Comparison of ENCODE assay signal across 18 mouse cellular contexts in genomic region chr5:118481794-118482049, GRCm38 (mm10).
A peak's percentile ranks its signal among the peaks of the same experiment; 100 is the strongest.
DNase-seq lines count a peak whose midpoint lies in the region; ATAC-seq and TF ChIP-seq lines count a peak whose summit lies in the region.
"Had no signal": no experiment of that assay in that cellular context is flagged by ENCODE, and none has a peak within 500 bp of the region (broad histone marks: within the 10 kb centered on the region; RNA-seq: fewer than 3 reads in every experiment).

No protein-coding gene starts in this region.

- H3K4me3 ChIP-seq in liver, embryonic 11.5 days (ENCODE audit: low read depth, low read length), result no peak overlapping the region
- H3K4me3 ChIP-seq in liver, embryonic 12.5 days, result no peak overlapping the region
- no peak overlapping the region; the same call in 1 of the 2 replicates for H3K4me3 ChIP-seq in liver, embryonic 16.5 days (ENCODE audit: low read depth, low read length)
- H3K4me3 ChIP-seq in layer of hippocampus, adult 2 months, result no peak overlapping the region
- H3K4me3 ChIP-seq: embryonic facial prominence, embryonic 13.5 days; forebrain, embryonic 10.5 days; hindbrain, embryonic 15.5 days had no signal

- TF ChIP-seq CTCF in layer of hippocampus, adult 2 months (conservative IDR thresholded peaks at IDR 0.05), result no peak

- no peak overlapping the region for H3K9ac ChIP-seq in liver, embryonic 11.5 days (ENCODE audit: low read depth, low read length)
- peak overlapping the region; percentile 74; the same call in 1 of the 2 replicates for H3K9ac ChIP-seq in liver, embryonic 12.5 days
- no peak overlapping the region for H3K9ac ChIP-seq in liver, embryonic 16.5 days (ENCODE audit: low read depth, low read length)
- H3K9ac ChIP-seq: embryonic facial prominence, embryonic 13.5 days; hindbrain, embryonic 15.5 days had no signal

- H3K4me1 ChIP-seq in liver, embryonic 11.5 days (replicated peaks; ENCODE audit: control insufficient read depth, insufficient read depth, low read length), result peaks cover 73% of the 10 kb centered on the region
- H3K4me1 ChIP-seq in liver, embryonic 12.5 days, result peaks cover 99% of the 10 kb centered on the region
- peaks cover 93% of the 10 kb centered on the region for H3K4me1 ChIP-seq in liver, embryonic 16.5 days (ENCODE audit: control insufficient read depth, low read depth, low read length)

- ATAC-seq in liver, embryonic 11.5 days (replicated peaks; ENCODE audit: low FRiP score), result no peak
- no peak for ATAC-seq in liver, embryonic 12.5 days
- ATAC-seq in liver, embryonic 16.5 days (ENCODE audit: low read depth), result no peak
- ATAC-seq: forebrain, embryonic 14.5 days had no signal

- H3K9me3 ChIP-seq in liver, embryonic 11.5 days (ENCODE audit: control insufficient read depth, low read length), result no peaks in the 10 kb centered on the region
- no peaks in the 10 kb centered on the region for H3K9me3 ChIP-seq in liver, embryonic 12.5 days (replicated peaks)
- H3K9me3 ChIP-seq in liver, embryonic 16.5 days (replicated peaks; ENCODE audit: control insufficient read depth, low read length), result no peaks in the 10 kb centered on the region
- H3K9me3 ChIP-seq: embryonic facial prominence, embryonic 13.5 days; forebrain, embryonic 10.5 days; hindbrain, embryonic 15.5 days had no signal

- DNase-seq in liver, embryonic 11.5 days (ENCODE audit: low spot score), result no peak
- DNase-seq in liver, result no peak
- DNase-seq in spleen, postnatal 4 days (ENCODE audit: low spot score in 2 of 2), result no peak
- DNase-seq in layer of hippocampus, adult 2 months (ENCODE audit: low spot score in 2 of 2), result no peak
- DNase-seq: adrenal gland, adult 2 months; adrenal gland, postnatal 25 days; cerebellum, adult 18-20 months; cerebellum, adult 9-11 months; cerebellum, postnatal 36 days; heart, adult 18-20 months; heart, postnatal 36 days had no signal

- H3K36me3 ChIP-seq in liver, embryonic 11.5 days (ENCODE audit: control insufficient read depth, insufficient read depth, low read length), result no peaks in the 10 kb centered on the region
- no peaks in the 10 kb centered on the region for H3K36me3 ChIP-seq in liver, embryonic 12.5 days
- H3K36me3 ChIP-seq in liver, embryonic 16.5 days (ENCODE audit: control insufficient read depth, insufficient read depth), result no peaks in the 10 kb centered on the region
- H3K36me3 ChIP-seq: embryonic facial prominence, embryonic 13.5 days; forebrain, embryonic 10.5 days; hindbrain, embryonic 15.5 days had no signal

- H3K27ac ChIP-seq in liver, embryonic 11.5 days (ENCODE audit: low read depth, low read length), result peak overlapping the region; percentile 88; the same call in 1 of the 2 replicates
- peak overlapping the region; percentile 98 for H3K27ac ChIP-seq in liver, embryonic 12.5 days
- H3K27ac ChIP-seq in liver, embryonic 16.5 days (ENCODE audit: low read length), result peak overlapping the region; percentile 99
- no peak overlapping the region for H3K27ac ChIP-seq in layer of hippocampus, adult 2 months
- H3K27ac ChIP-seq: embryonic facial prominence, embryonic 13.5 days; forebrain, embryonic 10.5 days; hindbrain, embryonic 15.5 days had no signal

- no peaks in the 10 kb centered on the region for H3K27me3 ChIP-seq in liver, embryonic 11.5 days (replicated peaks; ENCODE audit: control insufficient read depth, insufficient read depth, low read length)
- no peaks in the 10 kb centered on the region for H3K27me3 ChIP-seq in liver, embryonic 12.5 days (replicated peaks)
- no peaks in the 10 kb centered on the region for H3K27me3 ChIP-seq in liver, embryonic 16.5 days (ENCODE audit: control insufficient read depth, insufficient read depth, low read depth, low read length)
- H3K27me3 ChIP-seq: embryonic facial prominence, embryonic 13.5 days; hindbrain, embryonic 15.5 days had no signal

- H3K4me2 ChIP-seq in liver, embryonic 11.5 days, result peak overlapping the region; percentile 46
- peak overlapping the region; percentile 75 for H3K4me2 ChIP-seq in liver, embryonic 12.5 days
- no peak overlapping the region for H3K4me2 ChIP-seq in liver, embryonic 16.5 days (ENCODE audit: low read depth, low read length)
- H3K4me2 ChIP-seq: embryonic facial prominence, embryonic 13.5 days; heart, embryonic 11.5 days; hindbrain, embryonic 15.5 days had no signal
